Mouse (Mus musculus) cerebellum, adult 2 months (tissue): ENCODE measurements at regions not wholly inside any gene's neighbourhood (a gene's known extent, or its start where the extent isn't known, plus 50 kb on each side); places are given as distances from the start of the nearest gene placed in this dataset.

Source experiments
- CTCF ChIP-seq: fragments of 200-500 bp; IDR thresholded peaks from 2 replicates; pipeline ENCODE4 v1.5.1; 2011; ENCODE audit warnings: low read depth, mild to moderate bottlenecking, control low read depth, low read length, moderate library complexity, borderline replicate concordance; ENCODE audit not compliant: insufficient read depth
- POLR2A ChIP-seq: fragments of 200-500 bp; IDR thresholded peaks from 2 replicates; pipeline ENCODE4 v1.6.1; 2011; ENCODE audit warnings: low read length, control low read depth, borderline replicate concordance; ENCODE audit not compliant: insufficient read depth

DNA sequence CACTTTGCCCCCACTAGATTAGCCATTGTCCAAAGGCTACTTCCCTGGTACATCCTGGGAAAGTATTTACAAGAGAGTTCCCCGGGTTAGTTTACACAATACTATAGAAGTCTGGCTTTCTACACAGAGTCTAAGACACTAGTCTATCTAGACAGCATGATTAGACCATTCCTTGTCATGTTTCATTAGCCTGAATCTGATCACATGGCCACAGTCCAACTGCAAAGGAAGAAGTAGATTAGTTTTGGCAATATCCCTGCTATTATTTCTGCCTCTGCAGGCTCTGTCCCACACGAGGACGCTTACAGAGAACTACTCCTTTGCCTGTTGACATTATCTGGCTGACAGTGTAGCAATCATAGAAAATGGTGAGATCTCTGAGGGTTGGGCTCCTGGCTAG, 144.2 kb downstream of the Nuak1 start:
- no peak for TF ChIP-seq POLR2A
- no peak for TF ChIP-seq CTCF
